Mouse (Mus musculus): ENCODE results near the gene Slc35b1. TPM values are rescaled to one million over a fixed set of nuclear protein-coding genes. Genes with fewer than 3 reads are reported as not detected.

The Slc35b1 gene
- polyA plus RNA-seq, 1 experiment from 2014 or later: 121 TPM

- no peaks in the 10 kb centered on the region for H3K9me3 ChIP-seq
- H3K27me3 ChIP-seq: no peaks in the 10 kb centered on the region
- H3K4me1 ChIP-seq: peaks cover 12% of the 10 kb centered on the region
- H3K9ac ChIP-seq: peak overlapping the region; percentile 88
- peaks cover 63% of the 10 kb centered on the region for H3K36me3 ChIP-seq
- peak overlapping the region; percentile 82 for H3K27ac ChIP-seq
- under 1% methylated on average over 14 of the region's 14 CpGs for WGBS
- peak overlapping the region; percentile 74 for H3K4me2 ChIP-seq (replicated peaks)
- H3K4me3 ChIP-seq: peak overlapping the region; percentile 94
- ATAC-seq (ENCODE audit: low FRiP score, low read depth): peak; percentile 12; the same call in 1 of the 2 replicates
Observed at GRCm38 (mm10) chr11:95384973-95385320, 455 bp downstream of the Slc35b1 start.

DNA sequence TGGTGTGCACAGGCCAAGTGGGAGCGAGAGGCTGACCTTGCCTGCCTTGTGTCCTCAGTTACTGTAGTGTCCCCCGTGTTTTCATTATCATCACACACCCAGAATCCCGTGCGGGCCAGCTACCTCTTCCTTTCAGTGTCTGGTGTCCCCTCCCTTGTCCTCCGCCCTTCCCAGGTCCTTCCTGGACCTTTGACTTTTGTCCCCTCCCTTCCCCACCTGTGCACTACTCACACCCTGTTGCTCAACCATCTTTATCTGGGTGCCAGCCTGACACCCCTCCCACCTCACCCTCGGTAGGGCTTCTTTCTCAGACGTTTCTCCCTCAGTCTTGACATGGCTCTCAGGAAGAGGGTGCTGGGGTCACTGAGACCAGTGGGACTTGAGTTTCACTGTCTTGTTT is 2.9 kb downstream of the Slc35b1 start:
- no peak overlapping the region for H3K27ac ChIP-seq
- no peak overlapping the region for H3K4me3 ChIP-seq
- no peak overlapping the region for H3K4me2 ChIP-seq (replicated peaks)
- H3K4me1 ChIP-seq: peaks cover 19% of the 10 kb centered on the region
- H3K9ac ChIP-seq: no peak overlapping the region
- ATAC-seq (ENCODE audit: low FRiP score, low read depth): no peak
- no peaks in the 10 kb centered on the region for H3K9me3 ChIP-seq
- no peaks in the 10 kb centered on the region for H3K27me3 ChIP-seq
- 88% methylated on average over 7 of the region's 7 CpGs for WGBS
- peaks cover 65% of the 10 kb centered on the region for H3K36me3 ChIP-seq

GRCm38 (mm10) chr11:95389006-95389405 is 4.5 kb downstream of the Slc35b1 start:
- Histone ChIP-seq H3K4me3 (no peak overlapping the region), H3K4me1 (peaks cover 33% of the 10 kb centered on the region), H3K9me3 (no peaks in the 10 kb centered on the region), H3K9ac (no peak overlapping the region), H3K27ac (no peak overlapping the region), H3K36me3 (peaks cover 63% of the 10 kb centered on the region), H3K4me2 (replicated peaks) (no peak overlapping the region), H3K27me3 (no peaks in the 10 kb centered on the region)
- ATAC-seq (ENCODE audit: low FRiP score, low read depth): no peak
- 71% methylated on average over 3 of the region's 3 CpGs for WGBS

DNA sequence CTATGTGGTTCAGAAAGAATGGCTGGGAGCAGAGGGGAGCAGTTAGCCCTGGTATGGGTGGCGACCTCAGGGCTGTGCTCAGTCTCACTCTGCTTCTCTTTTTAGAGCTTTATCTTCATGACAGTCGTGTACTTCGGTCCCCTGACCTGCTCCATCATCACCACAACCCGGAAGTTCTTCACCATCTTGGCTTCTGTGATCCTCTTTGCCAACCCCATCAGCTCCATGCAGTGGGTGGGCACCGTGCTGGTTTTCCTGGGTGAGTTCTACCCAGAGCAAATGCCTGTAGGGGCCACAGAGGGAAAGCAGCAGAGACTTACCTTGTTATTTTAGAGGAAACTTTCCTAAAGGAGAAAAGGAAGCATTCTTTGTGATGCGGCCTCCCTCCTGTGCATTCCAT is 5.9 kb downstream of the Slc35b1 start:
- H3K9ac ChIP-seq: no peak overlapping the region
- no peaks in the 10 kb centered on the region for H3K9me3 ChIP-seq
- H3K27ac ChIP-seq: no peak overlapping the region
- H3K36me3 ChIP-seq: peaks cover 63% of the 10 kb centered on the region
- no peak overlapping the region for H3K4me2 ChIP-seq (replicated peaks)
- no peak overlapping the region for H3K4me3 ChIP-seq
- 94% methylated on average over 6 of the region's 6 CpGs for WGBS
- peaks cover 33% of the 10 kb centered on the region for H3K4me1 ChIP-seq
- no peak for ATAC-seq (ENCODE audit: low FRiP score, low read depth)
- no peaks in the 10 kb centered on the region for H3K27me3 ChIP-seq

- H3K27me3 ChIP-seq: no peaks in the 10 kb centered on the region
- no peak overlapping the region for H3K4me3 ChIP-seq
- H3K9me3 ChIP-seq: no peaks in the 10 kb centered on the region
- 73% methylated on average over 4 of the region's 4 CpGs for WGBS
- H3K27ac ChIP-seq: no peak overlapping the region
- no peak overlapping the region for H3K4me2 ChIP-seq (replicated peaks)
- no peak for ATAC-seq (ENCODE audit: low FRiP score, low read depth)
- H3K36me3 ChIP-seq: peaks cover 62% of the 10 kb centered on the region
- peaks cover 25% of the 10 kb centered on the region for H3K4me1 ChIP-seq
- no peak overlapping the region for H3K9ac ChIP-seq
Observed at GRCm38 (mm10) chr11:95391201-95391600, 6.7 kb downstream of the Slc35b1 start.

DNA sequence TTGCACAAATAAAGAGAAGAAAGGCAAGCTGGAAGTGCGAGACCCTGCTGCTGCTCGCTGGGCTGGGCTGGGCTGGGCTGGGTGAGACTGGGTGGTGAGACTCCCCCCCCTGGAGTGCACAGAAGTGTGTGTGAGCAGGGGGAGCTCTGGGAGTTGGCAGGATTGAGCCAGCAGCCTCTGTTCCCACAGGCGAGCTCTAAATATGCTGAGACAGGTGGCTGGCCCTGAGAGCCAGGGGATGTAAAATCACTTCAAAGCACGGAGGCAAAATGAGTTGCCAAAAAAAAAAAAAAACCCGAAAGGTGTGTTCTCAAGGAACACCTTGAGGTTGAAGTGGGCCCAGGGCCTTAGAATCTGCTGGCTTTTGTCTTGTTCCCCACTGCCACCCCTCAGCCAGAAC is 7.3 kb downstream of the Slc35b1 start:
- Histone ChIP-seq H3K9ac (no peak overlapping the region), H3K9me3 (no peaks in the 10 kb centered on the region), H3K4me2 (replicated peaks) (0 out of 2 replicates have a peak overlapping the region, but pooled peaks have one; percentile 16), H3K27me3 (no peaks in the 10 kb centered on the region), H3K36me3 (peaks cover 57% of the 10 kb centered on the region), H3K4me1 (peaks cover 21% of the 10 kb centered on the region), H3K27ac (peak overlapping the region; percentile 55), H3K4me3 (no peak overlapping the region)
- no peak for ATAC-seq (ENCODE audit: low FRiP score, low read depth)
- 63% methylated on average over 5 of the region's 5 CpGs for WGBS

DNA sequence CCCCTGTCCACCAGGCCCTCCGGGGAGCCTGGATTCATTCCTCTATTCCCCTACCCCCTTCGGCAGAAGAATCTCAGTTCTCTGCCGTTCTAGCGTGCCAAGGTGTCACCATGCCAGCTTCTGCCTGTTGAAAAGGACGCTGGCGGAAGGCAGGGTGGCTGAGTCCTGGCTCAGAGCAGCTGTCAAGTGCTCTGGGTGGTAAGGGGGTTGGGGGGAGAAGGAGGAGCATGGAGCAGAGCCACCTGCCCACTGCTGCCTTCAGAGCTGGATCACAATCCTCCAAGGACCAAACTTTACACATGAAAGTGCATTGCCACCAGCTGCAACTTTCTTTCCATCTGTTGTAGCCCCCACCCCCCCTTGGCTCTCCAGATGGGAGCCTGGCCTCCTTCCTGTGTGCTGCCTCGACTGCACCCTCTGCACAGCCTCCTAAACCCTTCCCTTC is 7.8 kb downstream of the Slc35b1 start:
- no peak for ATAC-seq (ENCODE audit: low FRiP score, low read depth)
- Histone ChIP-seq H3K4me1 (peaks cover 21% of the 10 kb centered on the region), H3K9me3 (no peaks in the 10 kb centered on the region), H3K4me3 (no peak overlapping the region), H3K27ac (peak overlapping the region; percentile 55), H3K27me3 (no peaks in the 10 kb centered on the region), H3K36me3 (peaks cover 52% of the 10 kb centered on the region), H3K4me2 (replicated peaks) (0 out of 2 replicates have a peak overlapping the region, but pooled peaks have one; percentile 16), H3K9ac (no peak overlapping the region)
- 57% methylated on average over 7 of the region's 7 CpGs for WGBS

DNA sequence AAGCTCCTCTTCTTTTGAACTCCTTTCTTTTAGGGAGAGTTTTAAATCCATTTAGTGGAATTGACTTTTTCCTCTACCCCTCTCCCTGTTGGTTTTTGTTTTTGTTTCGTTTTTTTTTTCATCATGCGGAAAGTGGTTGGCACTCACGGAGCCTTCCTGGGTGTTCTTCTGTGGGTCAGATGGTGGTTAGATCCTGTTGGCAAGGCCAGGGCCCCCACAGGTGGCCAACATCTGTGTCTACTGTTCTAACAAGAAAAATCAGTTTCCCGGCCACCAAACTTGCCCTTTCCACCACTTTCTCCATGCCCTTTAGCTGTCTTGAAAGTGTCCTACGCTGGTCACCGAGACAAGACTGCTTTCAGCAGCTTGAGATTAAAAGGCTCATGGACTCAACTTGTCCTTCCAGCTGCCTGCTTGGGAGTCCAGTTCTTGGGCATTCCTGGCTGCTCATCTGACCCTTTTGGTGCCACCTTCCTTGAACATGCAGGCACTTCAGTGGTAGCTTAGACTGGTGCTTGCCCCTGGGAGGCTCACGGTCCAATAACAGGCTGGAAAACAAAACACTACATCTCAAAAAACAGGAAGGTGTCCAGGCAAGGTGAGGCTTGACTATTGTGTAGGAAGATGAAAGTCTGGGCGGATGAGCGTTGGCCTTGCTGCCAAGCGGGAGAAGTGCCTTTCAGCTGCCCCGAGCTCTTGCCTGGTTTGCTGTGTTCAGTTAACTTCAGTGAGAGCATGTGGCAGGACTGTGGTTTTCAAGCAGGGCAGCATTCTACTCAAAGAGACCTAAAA is 8.4 kb downstream of the Slc35b1 start:
- Histone ChIP-seq H3K4me2 (replicated peaks) (no peak overlapping the region), H3K27ac (peak overlapping the region; percentile 55; the same call in 1 of the 2 replicates), H3K9me3 (no peaks in the 10 kb centered on the region), H3K36me3 (peaks cover 45% of the 10 kb centered on the region), H3K4me3 (no peak overlapping the region), H3K27me3 (no peaks in the 10 kb centered on the region), H3K9ac (no peak overlapping the region), H3K4me1 (peaks cover 21% of the 10 kb centered on the region)
- 59% methylated on average over 11 of the region's 11 CpGs for WGBS
- ATAC-seq (ENCODE audit: low FRiP score, low read depth): no peak

DNA sequence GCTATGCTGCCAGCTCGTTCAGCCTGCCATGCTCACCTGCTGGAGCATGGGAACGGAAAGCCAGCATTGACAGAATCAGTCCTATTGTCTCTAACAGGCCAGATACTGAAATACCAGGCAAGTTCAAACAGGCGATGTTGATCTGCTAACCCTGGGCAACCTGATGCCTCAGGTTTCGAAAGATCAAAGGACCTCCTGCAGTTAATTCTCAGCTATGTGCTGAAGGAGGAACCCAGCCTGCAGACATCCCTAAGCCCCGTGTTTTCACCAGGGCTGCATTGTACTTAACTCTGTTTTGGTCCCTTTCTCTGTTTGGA is 9.0 kb downstream of the Slc35b1 start:
- WGBS: 17% methylated on average over 5 of the region's 5 CpGs
- H3K4me3 ChIP-seq: no peak overlapping the region

GRCm38 (mm10) chr11:95394112-95394511 is 9.6 kb downstream of the Slc35b1 start:
- no peak overlapping the region for H3K4me3 ChIP-seq
- peaks cover under 1% of the 10 kb centered on the region; the same call in 1 of the 2 replicates for H3K27me3 ChIP-seq
- H3K4me1 ChIP-seq: peaks cover 26% of the 10 kb centered on the region
- 30% methylated on average over 5 of the region's 5 CpGs for WGBS
- peaks cover 33% of the 10 kb centered on the region for H3K36me3 ChIP-seq
- peak overlapping the region; percentile 8; the same call in 1 of the 2 replicates for H3K27ac ChIP-seq
- ATAC-seq (ENCODE audit: low FRiP score, low read depth): no peak
- H3K9me3 ChIP-seq: no peaks in the 10 kb centered on the region
- H3K4me2 ChIP-seq (replicated peaks): no peak overlapping the region
- no peak overlapping the region for H3K9ac ChIP-seq

More for the DNA sequence above, 9.0 kb downstream of the Slc35b1 start:
- ATAC-seq (ENCODE audit: low FRiP score, low read depth): no peak
- Histone ChIP-seq H3K36me3 (peaks cover 39% of the 10 kb centered on the region), H3K9me3 (no peaks in the 10 kb centered on the region), H3K9ac (no peak overlapping the region), H3K27ac (peak overlapping the region; percentile 6; the same call in 1 of the 2 replicates), H3K4me2 (replicated peaks) (no peak overlapping the region), H3K27me3 (no peaks in the 10 kb centered on the region), H3K4me1 (peaks cover 26% of the 10 kb centered on the region)

- Histone ChIP-seq H3K9ac (no peak overlapping the region), H3K36me3 (peaks cover 10% of the 10 kb centered on the region), H3K4me3 (no peak overlapping the region), H3K4me2 (replicated peaks) (no peak overlapping the region), H3K9me3 (no peaks in the 10 kb centered on the region), H3K4me1 (peaks cover 26% of the 10 kb centered on the region), H3K27me3 (peaks cover 13% of the 10 kb centered on the region), H3K27ac (no peak overlapping the region)
- WGBS: 56% methylated on average over 1 of the region's 1 CpGs
- no peak for ATAC-seq (ENCODE audit: low FRiP score, low read depth)
Observed at GRCm38 (mm10) chr11:95396548-95396947, 12.1 kb downstream of the Slc35b1 start.

DNA sequence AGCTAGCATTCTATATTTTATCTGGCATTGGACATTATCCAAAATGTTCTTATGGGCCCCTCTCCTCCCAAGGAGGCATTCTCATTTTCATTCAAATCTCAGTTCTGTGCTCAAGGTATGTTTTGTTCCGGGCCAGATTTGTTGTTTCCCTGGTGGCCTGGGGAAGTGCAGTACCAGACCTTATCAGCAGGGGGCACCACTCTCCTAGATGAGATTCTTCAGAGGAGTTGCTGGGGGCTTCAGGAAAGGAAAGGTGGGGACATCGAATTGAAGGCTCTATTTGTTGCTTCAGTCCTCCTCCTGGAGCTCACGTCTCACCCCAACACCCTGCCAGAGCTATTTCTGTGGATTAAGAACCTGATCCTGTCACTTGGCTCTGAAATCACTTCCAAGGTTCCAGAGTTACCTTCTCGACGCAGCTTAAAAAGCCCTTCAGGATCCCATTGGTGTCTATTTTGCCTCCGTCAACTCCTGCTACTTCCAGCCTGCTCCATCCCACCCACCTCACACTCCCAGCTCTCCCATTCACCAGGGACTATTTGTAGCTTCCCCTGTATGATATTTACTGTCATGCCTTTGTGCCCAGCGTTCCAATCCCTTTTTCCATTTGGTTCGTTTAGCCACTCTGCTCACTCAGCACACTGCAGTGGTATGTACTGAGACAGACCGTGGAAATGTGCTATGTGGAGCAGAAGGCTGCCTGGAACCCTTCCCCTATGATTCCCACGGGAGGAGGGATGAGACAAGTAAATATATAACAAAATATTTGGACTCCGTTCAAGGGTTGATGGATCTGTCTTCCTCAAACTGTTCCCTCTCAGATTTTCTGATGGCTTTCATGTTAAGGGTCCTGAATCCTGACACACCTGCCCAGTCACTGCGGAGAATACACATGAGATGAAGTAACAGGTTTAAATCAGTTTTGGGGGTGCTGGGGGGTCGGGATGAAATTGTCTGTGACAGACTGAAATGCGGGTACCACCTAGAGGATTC is 13.6 kb downstream of the Slc35b1 start:
- 61% methylated on average over 14 of the region's 14 CpGs for WGBS
- no peak for ATAC-seq (ENCODE audit: low FRiP score, low read depth)
- peaks cover 18% of the 10 kb centered on the region; the same call in 1 of the 2 replicates for H3K4me1 ChIP-seq
- no peak overlapping the region for H3K27ac ChIP-seq
- H3K4me3 ChIP-seq: no peak overlapping the region
- H3K9ac ChIP-seq: no peak overlapping the region
- no peak overlapping the region for H3K4me2 ChIP-seq (replicated peaks)
- peaks cover 13% of the 10 kb centered on the region for H3K27me3 ChIP-seq
- no peaks in the 10 kb centered on the region for H3K9me3 ChIP-seq
- H3K36me3 ChIP-seq: no peaks in the 10 kb centered on the region
